Mouse (Mus musculus) liver, embryonic 13.5 days (tissue): Measurements from ENCODE around the gene Nxph2. TPM values are rescaled to one million over a fixed set of nuclear protein-coding genes. Genes with fewer than 3 reads are reported as not detected.
A peak's percentile ranks its signal among the peaks of the same experiment; 100 is the strongest.
"Not testable (repeated sequence)": the region's sequence is repeated elsewhere in the genome, so short reads cannot be mapped to it uniquely, and the experiment has no call there.

Source experiments
- ATAC-seq: fragments of 200-750 bp; cut with Nextera tagmentation; 2 replicates; pipeline ENCODE4 v1.8.0; 2017; ENCODE audit warnings: low read depth, mild to moderate bottlenecking, moderate number of reproducible peaks, moderate library complexity
- DNase-seq: peaks from one replicate; pipeline ENCODE4 v3.0.0; 2022
- H3K27ac ChIP-seq: fragments of 300-500 bp; sonication (generic); 2 replicates; pipeline ENCODE4 v1.5.1; 2015; ENCODE audit warnings: moderate library complexity, mild to moderate bottlenecking, inconsistent platforms
- H3K27me3 ChIP-seq: fragments of 300-500 bp; sonication (generic); 2 replicates; pipeline ENCODE4 v1.6.1; 2015; ENCODE audit warnings: mild to moderate bottlenecking, inconsistent platforms
- H3K36me3 ChIP-seq: fragments of 300-500 bp; sonication (generic); 2 replicates; pipeline ENCODE4 v1.6.1; 2015; ENCODE audit warnings: mild to moderate bottlenecking, inconsistent platforms
- H3K4me1 ChIP-seq: fragments of 300-500 bp; sonication (generic); replicated peaks from 2 replicates; pipeline ENCODE4 v1.6.1; 2015; ENCODE audit warnings: inconsistent platforms
- H3K4me2 ChIP-seq: fragments of 300-500 bp; sonication (generic); 2 replicates; pipeline ENCODE4 v1.6.1; 2015; ENCODE audit warnings: inconsistent platforms, mild to moderate bottlenecking, moderate library complexity
- H3K4me3 ChIP-seq: fragments of 300-500 bp; sonication (generic); replicated peaks from 2 replicates; pipeline ENCODE4 v1.5.1; 2015; ENCODE audit warnings: mild to moderate bottlenecking, inconsistent platforms
- H3K9ac ChIP-seq: fragments of 300-500 bp; sonication (generic); 2 replicates; pipeline ENCODE4 v1.6.1; 2015; ENCODE audit warnings: mild to moderate bottlenecking, inconsistent platforms
- H3K9me3 ChIP-seq: fragments of 300-500 bp; sonication (generic); replicated peaks from 2 replicates; pipeline ENCODE4 v1.6.1; 2016; ENCODE audit warnings: inconsistent platforms
- WGBS: fragments of 180-500 bp; shearing (Covaris S2); methylation state at CpG from one replicate; pipeline ENCODE4 v1.1.7; 2015; ENCODE audit not compliant: insufficient replicate concordance; 5-methylcytosine and 5-hydroxymethylcytosine counted together
- polyA plus RNA-seq: library from polyadenylated mRNA; unstranded; fragments of >200 nt; fragmentation: Nextera tagmentation; extraction: Ambion mirVana; gene quantifications from 2 replicates; pipeline ENCODE4 v1.2.1, GENCODE M21; 2015

The Nxph2 gene
- polyA plus RNA-seq, result not detected in 2 replicates

- H3K4me2 ChIP-seq, result peak within 1 kb of the TSS; percentile 15; the same call in 1 of the 2 replicates
- ATAC-seq, result no peak
- WGBS, result 4% methylated on average over 31 of the region's 31 CpGs
These were observed at the start of gene Nxph2 for GRCm38 (mm10) chr2:23320746-23321585. Gene Nxph2 (plus strand): TSS chr2:23321246.

GRCm38 (mm10) chr2:23290991-23291390, 30.1 kb upstream of the Nxph2 start:
- H3K27me3 ChIP-seq, H3K4me1 ChIP-seq, H3K4me2 ChIP-seq, H3K36me3 ChIP-seq, H3K27ac ChIP-seq, ATAC-seq, H3K9ac ChIP-seq, H3K4me3 ChIP-seq, H3K9me3 ChIP-seq: not testable (repeated sequence)
- 46% methylated on average over 19 of the region's 19 CpGs for WGBS
- peak; percentile 1 for DNase-seq

More at GRCm38 (mm10) chr2:23320746-23321585, at the start of gene Nxph2:
- H3K27me3 ChIP-seq, result peaks cover 12% of the 10 kb centered on the region
- H3K36me3 ChIP-seq, result no peaks in the 10 kb centered on the region
- H3K27ac ChIP-seq, result no peak within 1 kb of the TSS
- H3K4me3 ChIP-seq, result no peak within 1 kb of the TSS
- no peaks in the 10 kb centered on the region for H3K9me3 ChIP-seq
- no peak within 1 kb of the TSS for H3K9ac ChIP-seq
- DNase-seq, result no peak
- H3K4me1 ChIP-seq, result no peaks in the 10 kb centered on the region

- Histone ChIP-seq H3K4me1 (no peaks in the 10 kb centered on the region), H3K9ac (no peak overlapping the region), H3K4me2 (no peak overlapping the region), H3K9me3 (no peaks in the 10 kb centered on the region), H3K27me3 (no peaks in the 10 kb centered on the region), H3K4me3 (no peak overlapping the region), H3K27ac (no peak overlapping the region), H3K36me3 (no peaks in the 10 kb centered on the region)
- ATAC-seq (no peak), DNase-seq (no peak)
- 3% methylated on average over 1 of the region's 1 CpGs for WGBS
These were observed 6.2 kb upstream of the Nxph2 start for GRCm38 (mm10) chr2:23314869-23315268.

Other genes starting within 250 kb of the Nxph2 start
- gene Mastl, start 165.2 kb upstream of the Nxph2 start, polyA plus RNA-seq, result 8.3 and 8.5 TPM in 2 replicates
- 39.5 and 53.0 TPM in 2 replicates for gene Yme1l1, start 164.9 kb upstream of the Nxph2 start, polyA plus RNA-seq
- gene 4931423N10Rik, start 113.8 kb upstream of the Nxph2 start, polyA plus RNA-seq, result not detected in 2 replicates